Mouse (Mus musculus) intestine, embryonic 15.5 days (tissue): Measurements from ENCODE around the gene Ice1. TPM values are rescaled to one million over a fixed set of nuclear protein-coding genes. Genes with fewer than 3 reads are reported as not detected.

Experiments used
- ATAC-seq: fragments of 200-750 bp; cut with Nextera tagmentation; 2 replicates; pipeline ENCODE4 v1.8.0; 2017; ENCODE audit warnings: moderate TSS enrichment, moderate library complexity
- H3K27ac ChIP-seq: fragments of 300-500 bp; sonication (generic); 2 replicates; pipeline ENCODE4 v1.5.1; 2015; ENCODE audit warnings: mild to moderate bottlenecking, inconsistent platforms
- H3K27me3 ChIP-seq: fragments of 300-500 bp; sonication (generic); replicated peaks from 2 replicates; pipeline ENCODE4 v1.6.1; 2015; ENCODE audit warnings: inconsistent platforms
- H3K36me3 ChIP-seq: fragments of 300-500 bp; sonication (generic); 2 replicates; pipeline ENCODE4 v1.6.1; 2015; ENCODE audit warnings: inconsistent platforms
- H3K4me1 ChIP-seq: fragments of 300-500 bp; sonication (generic); replicated peaks from 2 replicates; pipeline ENCODE4 v1.6.1; 2015; ENCODE audit warnings: inconsistent platforms
- H3K4me2 ChIP-seq: fragments of 300-500 bp; sonication (generic); replicated peaks from 2 replicates; pipeline ENCODE4 v1.6.1; 2015; ENCODE audit warnings: mild to moderate bottlenecking, inconsistent platforms
- H3K4me3 ChIP-seq: fragments of 300-500 bp; sonication (generic); replicated peaks from 2 replicates; pipeline ENCODE4 v1.5.1; 2015; ENCODE audit warnings: inconsistent platforms
- H3K9ac ChIP-seq: fragments of 300-500 bp; sonication (generic); 2 replicates; pipeline ENCODE4 v1.6.1; 2015; ENCODE audit warnings: inconsistent platforms
- H3K9me3 ChIP-seq: fragments of 300-500 bp; sonication (generic); 2 replicates; pipeline ENCODE4 v1.6.1; 2016; ENCODE audit warnings: inconsistent platforms
- WGBS: fragments of 180-500 bp; shearing (Covaris S2); methylation state at CpG from one replicate; pipeline ENCODE4 v1.1.7; 2015; 5-methylcytosine and 5-hydroxymethylcytosine counted together
- polyA plus RNA-seq: library from polyadenylated mRNA; unstranded; fragments of >200 nt; fragmentation: Nextera tagmentation; extraction: Ambion mirVana; gene quantifications from 2 replicates; pipeline ENCODE4 v1.2.1, GENCODE M21; 2015

Gene Ice1
- polyA plus RNA-seq, 1 experiment from 2014 or later: 14.2 TPM

GRCm38 (mm10) chr13:70599964-70600619 lies 37.3 kb downstream of the Ice1 start:
- no peaks in the 10 kb centered on the region for H3K4me1 ChIP-seq
- WGBS: 85% methylated on average over 12 of the region's 12 CpGs
- no peak for ATAC-seq
- H3K4me3 ChIP-seq: no peak overlapping the region
- H3K4me2 ChIP-seq: no peak overlapping the region
- peaks cover 39% of the 10 kb centered on the region for H3K36me3 ChIP-seq
- no peak overlapping the region for H3K27ac ChIP-seq
- no peak overlapping the region for H3K9ac ChIP-seq
- no peaks in the 10 kb centered on the region for H3K27me3 ChIP-seq
- no peaks in the 10 kb centered on the region for H3K9me3 ChIP-seq

- H3K4me3 ChIP-seq: no peak overlapping the region
- H3K36me3 ChIP-seq: peaks cover 38% of the 10 kb centered on the region
- H3K9me3 ChIP-seq: no peaks in the 10 kb centered on the region
- H3K4me2 ChIP-seq: no peak overlapping the region
- no peak overlapping the region for H3K9ac ChIP-seq
- ATAC-seq: no peak
- 78% methylated on average over 4 of the region's 4 CpGs for WGBS
- no peak overlapping the region for H3K27ac ChIP-seq
- H3K4me1 ChIP-seq: no peaks in the 10 kb centered on the region
- H3K27me3 ChIP-seq: no peaks in the 10 kb centered on the region
Measured at GRCm38 (mm10) chr13:70598941-70599340, 38.5 kb downstream of the Ice1 start.

- no peaks in the 10 kb centered on the region for H3K27me3 ChIP-seq
- H3K9ac ChIP-seq: no peak overlapping the region
- no peaks in the 10 kb centered on the region for H3K9me3 ChIP-seq
- no peak for ATAC-seq
- peaks cover 37% of the 10 kb centered on the region for H3K36me3 ChIP-seq
- no peak overlapping the region for H3K4me2 ChIP-seq
- H3K4me3 ChIP-seq: no peak overlapping the region
- WGBS: 78% methylated on average over 3 of the region's 3 CpGs
- no peak overlapping the region for H3K27ac ChIP-seq
- H3K4me1 ChIP-seq: no peaks in the 10 kb centered on the region
Measured at GRCm38 (mm10) chr13:70596901-70597300, 40.5 kb downstream of the Ice1 start.

GRCm38 (mm10) chr13:70590248-70590762 lies 47.1 kb downstream of the Ice1 start:
- Histone ChIP-seq H3K9me3 (no peaks in the 10 kb centered on the region), H3K4me3 (no peak overlapping the region), H3K36me3 (peaks cover 38% of the 10 kb centered on the region), H3K27ac (no peak overlapping the region), H3K4me2 (no peak overlapping the region), H3K27me3 (no peaks in the 10 kb centered on the region), H3K4me1 (no peaks in the 10 kb centered on the region), H3K9ac (no peak overlapping the region)
- 90% methylated on average over 7 of the region's 7 CpGs for WGBS
- ATAC-seq: no peak

GRCm38 (mm10) chr13:70586969-70587368 lies 50.5 kb downstream of the Ice1 start:
- peak; percentile 40; the same call in 1 of the 2 replicates for ATAC-seq
- H3K36me3 ChIP-seq: peaks cover 15% of the 10 kb centered on the region; the same call in 1 of the 2 replicates
- no peak overlapping the region for H3K9ac ChIP-seq
- 76% methylated on average over 2 of the region's 2 CpGs for WGBS
- H3K27me3 ChIP-seq: no peaks in the 10 kb centered on the region
- no peaks in the 10 kb centered on the region for H3K4me1 ChIP-seq
- no peak overlapping the region for H3K4me3 ChIP-seq
- H3K27ac ChIP-seq: no peak overlapping the region
- no peak overlapping the region for H3K4me2 ChIP-seq
- no peaks in the 10 kb centered on the region for H3K9me3 ChIP-seq

- Histone ChIP-seq H3K27me3 (no peaks in the 10 kb centered on the region), H3K9me3 (no peaks in the 10 kb centered on the region), H3K4me1 (no peaks in the 10 kb centered on the region), H3K36me3 (peaks cover 9% of the 10 kb centered on the region; the same call in 1 of the 2 replicates), H3K4me2 (no peak overlapping the region), H3K27ac (no peak overlapping the region), H3K4me3 (no peak overlapping the region), H3K9ac (no peak overlapping the region)
- no peak for ATAC-seq
- WGBS: 31% methylated on average over 2 of the region's 2 CpGs
Measured at GRCm38 (mm10) chr13:70582517-70582916, 54.9 kb downstream of the Ice1 start.

GRCm38 (mm10) chr13:70581509-70581908 lies 55.9 kb downstream of the Ice1 start:
- WGBS: 95% methylated on average over 4 of the region's 4 CpGs
- H3K9me3 ChIP-seq: no peaks in the 10 kb centered on the region
- ATAC-seq: no peak

GRCm38 (mm10) chr13:70574216-70574615 lies 63.2 kb downstream of the Ice1 start:
- Histone ChIP-seq H3K27me3 (no peaks in the 10 kb centered on the region), H3K36me3 (no peaks in the 10 kb centered on the region), H3K27ac (no peak overlapping the region), H3K4me2 (no peak overlapping the region), H3K4me1 (no peaks in the 10 kb centered on the region), H3K9ac (no peak overlapping the region), H3K4me3 (no peak overlapping the region), H3K9me3 (no peaks in the 10 kb centered on the region)
- ATAC-seq: no peak
- 83% methylated on average over 1 of the region's 1 CpGs for WGBS

More at GRCm38 (mm10) chr13:70581509-70581908, 55.9 kb downstream of the Ice1 start:
- Histone ChIP-seq H3K36me3 (0 out of 2 replicates have a peak, but pooled peaks cover 4% of the 10 kb centered on the region), H3K27me3 (no peaks in the 10 kb centered on the region), H3K9ac (no peak overlapping the region), H3K4me3 (no peak overlapping the region), H3K4me2 (no peak overlapping the region), H3K4me1 (no peaks in the 10 kb centered on the region), H3K27ac (no peak overlapping the region)

GRCm38 (mm10) chr13:70567889-70568288 lies 69.5 kb downstream of the Ice1 start:
- no peak for ATAC-seq
- H3K9ac ChIP-seq: no peak overlapping the region
- 72% methylated on average over 2 of the region's 2 CpGs for WGBS
- no peaks in the 10 kb centered on the region for H3K36me3 ChIP-seq
- no peaks in the 10 kb centered on the region for H3K27me3 ChIP-seq
- no peaks in the 10 kb centered on the region for H3K9me3 ChIP-seq
- no peak overlapping the region for H3K27ac ChIP-seq
- no peak overlapping the region for H3K4me2 ChIP-seq
- H3K4me1 ChIP-seq: no peaks in the 10 kb centered on the region
- no peak overlapping the region for H3K4me3 ChIP-seq

GRCm38 (mm10) chr13:70553456-70553855 lies 84.0 kb downstream of the Ice1 start:
- Histone ChIP-seq H3K27me3 (0 out of 2 replicates have a peak, but pooled peaks cover 4% of the 10 kb centered on the region), H3K27ac (no peak overlapping the region), H3K9ac (no peak overlapping the region), H3K4me1 (no peaks in the 10 kb centered on the region), H3K9me3 (no peaks in the 10 kb centered on the region), H3K4me2 (no peak overlapping the region), H3K4me3 (no peak overlapping the region), H3K36me3 (no peaks in the 10 kb centered on the region)
- WGBS: 77% methylated on average over 5 of the region's 5 CpGs
- ATAC-seq: no peak

- H3K9ac ChIP-seq: no peak overlapping the region
- 0 out of 2 replicates have a peak, but pooled peaks cover 7% of the 10 kb centered on the region for H3K27me3 ChIP-seq
- 0 out of 2 replicates have a peak, but pooled peaks have one; percentile 34 for ATAC-seq
- no peak overlapping the region for H3K27ac ChIP-seq
- no peaks in the 10 kb centered on the region for H3K9me3 ChIP-seq
- no peaks in the 10 kb centered on the region for H3K4me1 ChIP-seq
- H3K4me2 ChIP-seq: no peak overlapping the region
- no peaks in the 10 kb centered on the region for H3K36me3 ChIP-seq
- 26% methylated on average over 3 of the region's 3 CpGs for WGBS
- H3K4me3 ChIP-seq: no peak overlapping the region
Measured at GRCm38 (mm10) chr13:70547457-70547856, 90.0 kb downstream of the Ice1 start.

GRCm38 (mm10) chr13:70545261-70545660 lies 92.2 kb downstream of the Ice1 start:
- 10% methylated on average over 1 of the region's 1 CpGs for WGBS
- no peaks in the 10 kb centered on the region for H3K36me3 ChIP-seq

GRCm38 (mm10) chr13:70539842-70540241 lies 97.6 kb downstream of the Ice1 start:
- WGBS: 72% methylated on average over 1 of the region's 1 CpGs
- no peak for ATAC-seq
- Histone ChIP-seq H3K4me3 (no peak overlapping the region), H3K4me2 (no peak overlapping the region), H3K9ac (no peak overlapping the region), H3K36me3 (no peaks in the 10 kb centered on the region), H3K4me1 (no peaks in the 10 kb centered on the region), H3K27me3 (no peaks in the 10 kb centered on the region), H3K27ac (no peak overlapping the region), H3K9me3 (no peaks in the 10 kb centered on the region)

More at GRCm38 (mm10) chr13:70545261-70545660, 92.2 kb downstream of the Ice1 start:
- Histone ChIP-seq H3K4me3 (no peak overlapping the region), H3K9ac (no peak overlapping the region), H3K4me2 (no peak overlapping the region), H3K27ac (no peak overlapping the region), H3K4me1 (no peaks in the 10 kb centered on the region), H3K9me3 (no peaks in the 10 kb centered on the region), H3K27me3 (0 out of 2 replicates have a peak, but pooled peaks cover 7% of the 10 kb centered on the region)
- no peak for ATAC-seq
